Mouse (Mus musculus): ENCODE results near the gene Prpsap1.
"Not testable (repeated sequence)": the region's sequence is repeated elsewhere in the genome, so short reads cannot be mapped to it uniquely, and the experiment has no call there.

Gene Prpsap1

GRCm38 (mm10) chr11:116431428-116432077 lies 62.4 kb downstream of the Prpsap1 start:
- in situ Hi-C loops (cut with MboI; ENCODE audit: low sequenced_read_pairs), result no loop called here

GRCm38 (mm10) chr11:116430723-116431427 lies 63.1 kb downstream of the Prpsap1 start:
- in situ Hi-C loops (cut with MboI; ENCODE audit: low sequenced_read_pairs), result no loop called here

DNA sequence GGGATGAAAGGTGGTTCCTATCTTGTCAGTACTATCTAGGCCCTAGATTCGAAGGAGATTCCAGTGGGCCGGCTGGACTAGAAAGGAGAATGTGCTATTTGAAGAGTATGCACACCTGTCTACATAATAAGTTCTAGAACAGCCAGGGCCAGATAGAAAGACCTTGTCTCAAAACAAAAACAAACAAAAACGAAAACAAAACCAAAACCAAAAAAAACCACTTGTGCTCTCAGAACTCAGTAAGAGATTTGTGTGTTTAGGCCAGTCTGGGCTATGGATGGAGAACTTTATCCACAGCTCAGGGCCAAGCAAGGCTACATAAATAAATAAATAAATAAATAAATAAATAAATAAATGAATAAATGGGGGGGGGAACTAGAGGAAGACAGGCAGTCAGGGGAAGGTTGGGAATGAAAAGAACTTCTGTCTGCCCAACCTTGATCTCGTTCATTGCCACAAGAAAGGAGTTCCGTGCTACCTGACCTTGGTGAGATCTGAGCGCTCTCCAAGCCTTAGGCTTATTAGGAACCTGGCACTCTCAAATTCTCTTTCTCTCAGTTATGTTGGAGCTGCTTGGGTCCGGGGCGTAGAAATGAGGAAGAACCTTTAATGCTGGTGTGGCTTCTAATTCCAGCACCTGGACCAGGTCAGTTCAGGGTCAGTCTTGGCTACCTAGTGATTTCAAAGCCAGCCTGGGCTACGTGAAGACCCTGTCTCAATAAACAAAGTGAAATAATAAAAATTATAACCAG lies 64.0 kb downstream of the Prpsap1 start:
- in situ Hi-C loops (cut with MboI; ENCODE audit: low sequenced_read_pairs), result no loop called here

GRCm38 (mm10) chr11:116428872-116429859 lies 64.8 kb downstream of the Prpsap1 start:
- in situ Hi-C loops (cut with MboI; ENCODE audit: low sequenced_read_pairs), result no loop called here

GRCm38 (mm10) chr11:116426852-116427575 lies 67.0 kb downstream of the Prpsap1 start:
- in situ Hi-C loops (cut with MboI; ENCODE audit: low sequenced_read_pairs), result no loop called here

DNA sequence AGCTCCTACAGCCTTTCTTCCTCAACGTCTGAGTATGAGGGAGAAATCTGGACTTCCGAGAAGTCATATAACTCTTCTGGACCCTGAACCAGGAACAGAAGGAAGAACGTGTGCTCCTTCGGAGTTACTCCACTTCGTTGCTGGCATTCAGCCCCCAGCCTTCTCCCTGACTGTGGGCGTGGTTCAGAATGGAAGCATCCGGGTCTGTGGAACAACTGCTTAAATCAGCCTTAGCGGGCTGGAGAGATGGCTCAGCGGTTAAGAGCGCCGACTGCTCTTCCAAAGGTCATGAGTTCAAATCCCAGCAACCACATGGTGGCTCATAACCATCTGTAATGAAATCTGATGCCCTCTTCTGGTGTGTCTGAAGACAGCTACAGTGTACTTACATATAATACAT lies 67.7 kb downstream of the Prpsap1 start:
- in situ Hi-C loops (cut with MboI; ENCODE audit: low sequenced_read_pairs), result not testable (repeated sequence)

DNA sequence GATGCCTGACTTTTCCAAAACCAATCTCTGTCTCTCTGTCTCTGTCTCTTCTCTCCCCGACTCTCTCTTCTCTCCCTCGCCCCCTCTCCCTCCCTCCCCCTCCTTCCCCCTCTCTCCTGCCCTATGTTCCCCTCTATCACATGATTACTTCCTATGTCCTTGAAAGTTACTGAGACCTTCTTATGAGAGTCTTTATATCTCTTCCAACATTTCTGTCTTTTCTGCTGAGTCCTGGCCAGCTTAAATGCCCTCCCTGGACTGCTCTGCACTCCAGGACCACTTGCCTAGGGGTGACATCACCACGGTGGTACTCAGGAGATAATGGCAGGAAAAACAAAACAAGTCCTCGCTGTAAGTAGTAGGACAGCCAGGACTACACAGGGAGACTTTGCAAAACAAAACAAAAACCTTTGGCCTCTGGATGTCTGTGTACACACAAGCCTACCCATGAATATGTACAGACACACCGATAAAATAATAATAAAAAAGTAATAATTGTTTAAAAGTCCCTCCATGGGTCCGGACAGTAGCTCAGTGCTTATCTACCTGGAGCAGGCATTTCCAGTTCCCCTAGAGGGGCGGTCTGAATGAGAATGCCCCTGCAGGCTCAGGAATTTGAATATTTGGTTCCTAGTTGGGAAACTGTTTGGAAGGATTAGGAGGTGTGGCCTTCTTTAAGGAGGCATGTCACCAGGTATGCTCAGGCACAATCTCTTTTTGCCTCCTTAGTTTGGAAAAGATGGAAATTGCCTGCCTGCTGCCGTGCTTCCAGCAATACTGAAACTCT lies 69.2 kb downstream of the Prpsap1 start:
- in situ Hi-C loops (cut with MboI; ENCODE audit: low sequenced_read_pairs), result no loop called here

DNA sequence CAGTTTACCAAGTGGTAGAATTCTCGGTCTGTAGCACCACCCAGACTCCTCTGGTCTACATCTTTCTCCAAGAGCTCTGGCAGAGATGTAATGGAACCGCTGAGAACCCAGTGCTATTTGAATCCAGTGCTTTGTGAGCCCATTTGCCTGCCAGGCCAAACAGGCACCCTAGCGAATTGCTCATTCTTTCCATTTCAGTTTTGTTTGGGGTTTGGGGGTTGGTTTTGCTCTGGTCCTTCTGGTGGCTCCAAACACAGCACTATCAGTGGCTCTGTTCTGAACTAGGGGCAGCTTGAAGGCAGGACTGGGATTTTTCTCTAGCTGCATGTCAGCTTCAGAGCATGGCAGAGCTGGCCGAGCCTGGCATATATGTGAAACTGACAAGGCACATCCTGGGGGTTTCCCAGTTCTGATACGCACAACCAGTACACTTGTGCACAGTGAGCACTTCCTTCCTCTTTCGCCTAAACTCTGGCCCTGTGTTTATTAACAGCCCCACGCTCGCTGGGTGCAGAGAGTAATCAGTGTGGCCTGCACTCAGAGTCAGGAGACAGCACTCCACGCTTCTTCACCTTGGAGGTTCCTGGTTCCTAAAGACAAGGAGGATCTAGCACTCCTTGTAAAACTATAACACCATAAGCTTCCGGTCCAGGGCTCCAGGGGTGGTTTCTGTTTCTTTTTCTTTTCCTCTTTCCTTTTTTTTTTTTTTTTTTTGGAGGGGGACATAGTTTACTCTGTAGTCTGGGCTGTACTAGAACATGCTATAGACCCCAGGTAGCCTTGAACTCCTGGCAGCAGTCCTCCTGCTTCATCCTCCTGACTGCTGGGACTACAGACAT lies 70.0 kb downstream of the Prpsap1 start:
- in situ Hi-C loops (cut with MboI; ENCODE audit: low sequenced_read_pairs), result no loop called here

DNA sequence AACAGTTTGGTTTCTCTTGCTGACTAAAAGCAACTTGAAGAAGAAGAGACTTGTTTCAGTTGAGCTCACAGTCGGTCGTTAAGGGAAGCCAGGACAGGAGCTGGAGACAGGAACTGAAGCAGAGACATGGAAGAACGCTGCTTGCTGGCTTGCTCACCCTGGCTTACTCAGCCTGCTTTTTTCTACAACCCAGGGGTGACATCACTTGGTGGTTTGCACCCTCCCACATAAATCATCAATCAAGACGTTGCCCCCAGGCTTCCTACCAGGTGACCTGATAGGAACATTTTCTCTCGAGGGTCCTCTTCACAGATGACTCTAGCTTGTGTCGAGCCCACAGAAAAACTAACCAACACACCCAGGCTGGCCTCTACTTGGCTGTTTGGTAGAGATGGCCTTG lies 70.8 kb downstream of the Prpsap1 start:
- in situ Hi-C loops (cut with MboI; ENCODE audit: low sequenced_read_pairs), result no loop called here

- in situ Hi-C loops (cut with MboI; ENCODE audit: low sequenced_read_pairs), result no loop called here
Observed at GRCm38 (mm10) chr11:116422562-116422961, 71.4 kb downstream of the Prpsap1 start.

- in situ Hi-C loops (cut with MboI; ENCODE audit: low sequenced_read_pairs), result no loop called here
Observed at GRCm38 (mm10) chr11:116421102-116421501, 72.9 kb downstream of the Prpsap1 start.

All from CH12F3 (cell line).